Mouse (Mus musculus): Measurements from ENCODE around the gene Exoc6b.

GRCm38 (mm10) chr6:84742227-84742626 is 327.1 kb downstream of the Exoc6b start:
- TF ChIP-seq MAFK (IDR thresholded peaks at IDR 0.05; ENCODE audit: insufficient read depth, low read depth, low read length) (no peak), ZC3H11A (IDR thresholded peaks at IDR 0.05; ENCODE audit: borderline replicate concordance, low read depth, low read length) (no peak), CHD2 (IDR thresholded peaks at IDR 0.05; ENCODE audit: low read depth, low read length) (no peak)

Measured in ES-E14 (cell line).